ENCODE assay signal across 16 mouse cellular contexts in the genomic region with DNA sequence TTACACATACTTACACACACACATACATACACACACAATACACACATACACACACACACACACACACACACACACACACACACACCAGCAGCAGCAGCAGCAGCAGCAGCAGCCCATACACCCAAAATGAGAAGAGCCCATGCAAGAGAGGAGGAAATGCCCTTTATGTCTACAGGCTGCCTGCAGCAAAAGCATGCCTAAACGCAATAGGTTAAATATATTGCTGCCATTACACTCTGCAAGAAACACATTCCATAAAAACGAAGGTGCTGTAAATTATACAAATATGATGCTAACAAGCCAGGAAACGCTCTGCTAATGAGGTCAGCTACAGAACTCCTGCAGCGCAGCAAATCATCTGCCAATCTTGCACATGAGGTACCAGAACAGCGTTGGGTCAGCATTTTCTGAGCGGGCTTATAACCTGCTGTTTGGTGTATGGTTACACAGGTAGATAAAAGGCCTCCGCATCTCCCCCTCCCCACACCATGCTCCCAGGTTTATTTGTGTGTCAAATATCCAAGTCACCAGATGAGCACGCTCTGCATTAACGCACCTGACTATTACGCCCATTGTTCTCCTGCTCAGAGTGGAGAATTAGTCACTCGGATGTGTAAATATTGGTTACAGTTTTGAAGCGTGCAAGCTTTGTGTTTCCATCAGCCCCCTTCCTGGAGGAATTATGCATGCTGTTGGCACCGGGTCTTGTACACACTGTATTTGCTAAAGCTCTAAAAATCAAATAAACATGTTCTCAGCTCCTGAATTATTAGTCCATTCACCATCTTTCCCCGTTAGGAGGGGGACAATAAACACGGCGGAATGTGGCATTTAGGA.
DNase-seq lines count a peak whose midpoint lies in the region; ATAC-seq lines count a peak whose summit lies in the region.
"Had no signal": no experiment of that assay in that cellular context is flagged by ENCODE, and none has a peak within 500 bp of the region (broad histone marks: within the 10 kb centered on the region; RNA-seq: fewer than 3 reads in every experiment).

No protein-coding gene starts in this region.

- ATAC-seq in hindbrain, embryonic 15.5 days (ENCODE audit: low FRiP score, low read depth): peak; percentile 67
- ATAC-seq in hindbrain, embryonic 11.5 days (ENCODE audit: low FRiP score): no peak
- ATAC-seq in neural tube, embryonic 14.5 days (ENCODE audit: low read depth): peak; percentile 71
- no peak for ATAC-seq in erythroid progenitor cell, adult 5-6 weeks (replicated peaks; ENCODE audit: low FRiP score, poor library complexity, severe bottlenecking)

- H3K4me2 ChIP-seq in hindbrain, embryonic 15.5 days: no peak overlapping the region
- no peak overlapping the region for H3K4me2 ChIP-seq in hindbrain, embryonic 11.5 days (replicated peaks; ENCODE audit: low read depth, low read length)
- H3K4me2 ChIP-seq in neural tube, embryonic 14.5 days (ENCODE audit: low read depth, low read length): no peak overlapping the region
- H3K4me2 ChIP-seq: heart, embryonic 15.5 days had no signal

- no peak overlapping the region for H3K4me3 ChIP-seq in hindbrain, embryonic 15.5 days
- no peak overlapping the region for H3K4me3 ChIP-seq in hindbrain, embryonic 11.5 days (ENCODE audit: low read depth, low read length)
- H3K4me3 ChIP-seq in neural tube, embryonic 14.5 days (ENCODE audit: low read depth, low read length): no peak overlapping the region
- H3K4me3 ChIP-seq: heart, embryonic 15.5 days; layer of hippocampus, adult 2 months; megakaryocyte, embryonic 14.5 days had no signal

- H3K9ac ChIP-seq in hindbrain, embryonic 15.5 days: no peak overlapping the region
- H3K9ac ChIP-seq in hindbrain, embryonic 11.5 days (ENCODE audit: low read depth, low read length): no peak overlapping the region
- H3K9ac ChIP-seq in neural tube, embryonic 14.5 days (replicated peaks; ENCODE audit: low read depth, low read length): no peak overlapping the region
- H3K9ac ChIP-seq: heart, embryonic 15.5 days had no signal

- peaks cover 12% of the 10 kb centered on the region for H3K4me1 ChIP-seq in hindbrain, embryonic 15.5 days (replicated peaks)
- no peaks in the 10 kb centered on the region for H3K4me1 ChIP-seq in hindbrain, embryonic 11.5 days (replicated peaks; ENCODE audit: control insufficient read depth, insufficient read depth, low read length)
- H3K4me1 ChIP-seq in neural tube, embryonic 14.5 days (ENCODE audit: control insufficient read depth, insufficient read depth, low read length): no peaks in the 10 kb centered on the region
- H3K4me1 ChIP-seq: heart, embryonic 15.5 days; megakaryocyte, embryonic 14.5 days had no signal

- H3K9me3 ChIP-seq in hindbrain, embryonic 15.5 days: no peaks in the 10 kb centered on the region
- no peaks in the 10 kb centered on the region for H3K9me3 ChIP-seq in hindbrain, embryonic 11.5 days (ENCODE audit: control insufficient read depth, low read length)
- H3K9me3 ChIP-seq in neural tube, embryonic 14.5 days (ENCODE audit: control insufficient read depth, low read length): no peaks in the 10 kb centered on the region
- H3K9me3 ChIP-seq: heart, embryonic 15.5 days had no signal

- H3K36me3 ChIP-seq in hindbrain, embryonic 15.5 days: no peaks in the 10 kb centered on the region
- no peaks in the 10 kb centered on the region for H3K36me3 ChIP-seq in hindbrain, embryonic 11.5 days (ENCODE audit: control insufficient read depth, insufficient read depth, low read length)
- no peaks in the 10 kb centered on the region for H3K36me3 ChIP-seq in neural tube, embryonic 14.5 days (ENCODE audit: control insufficient read depth, insufficient read depth, low read length)
- H3K36me3 ChIP-seq: heart, embryonic 15.5 days had no signal

- no peaks in the 10 kb centered on the region for H3K27me3 ChIP-seq in hindbrain, embryonic 15.5 days
- no peaks in the 10 kb centered on the region for H3K27me3 ChIP-seq in hindbrain, embryonic 11.5 days (ENCODE audit: control insufficient read depth, insufficient read depth, low read length)
- no peaks in the 10 kb centered on the region for H3K27me3 ChIP-seq in neural tube, embryonic 14.5 days (ENCODE audit: control insufficient read depth, insufficient read depth, low read length)
- H3K27me3 ChIP-seq: CH12.LX; megakaryocyte, embryonic 14.5 days had no signal

- peak overlapping the region; percentile 41 for H3K27ac ChIP-seq in hindbrain, embryonic 15.5 days (replicated peaks)
- H3K27ac ChIP-seq in hindbrain, embryonic 11.5 days (ENCODE audit: low read depth, low read length): no peak overlapping the region
- peak overlapping the region; percentile 48 for H3K27ac ChIP-seq in neural tube, embryonic 14.5 days (ENCODE audit: low read depth, low read length)
- H3K27ac ChIP-seq: heart, embryonic 15.5 days; layer of hippocampus, adult 2 months had no signal

- 61% methylated on average over 16 of the region's 16 CpGs for WGBS in hindbrain, embryonic 15.5 days
- WGBS in hindbrain, embryonic 11.5 days: 86% methylated on average over 16 of the region's 16 CpGs
- 54% methylated on average over 16 of the region's 16 CpGs for WGBS in neural tube, embryonic 14.5 days

- no peak for DNase-seq in hindbrain, embryonic 11.5 days (ENCODE audit: low spot score)
- DNase-seq in cerebellum, adult 18-20 months: peak; percentile 72 to 78
- DNase-seq in cerebellum, postnatal 36 days: peak; percentile 74 to 75
- no peak for DNase-seq in right cerebral cortex, postnatal 36 days (ENCODE audit: low spot score in 2 of 2)
- DNase-seq: adrenal gland, postnatal 14 days; kidney, adult 18-20 months; left cerebral cortex, postnatal 4 days; right cerebral cortex, postnatal 14 days; thymus, postnatal 4 days had no signal

Comparison
In these comparisons a context has a peak if more than half of its experiments do, and no peak if none do; other contexts are left out.
1. ATAC-seq: peak in hindbrain, embryonic 15.5 days (single experiment) and neural tube, embryonic 14.5 days (single experiment); none in hindbrain, embryonic 11.5 days (single experiment) and erythroid progenitor cell, adult 5-6 weeks (single experiment).
2. DNase-seq: peak in cerebellum, adult 18-20 months (2 of 2) and cerebellum, postnatal 36 days (2 of 2); none in hindbrain, embryonic 11.5 days (single experiment) and right cerebral cortex, postnatal 36 days (0 of 2).